Mouse (Mus musculus): Measurements from ENCODE around the gene Mapk8ip2.
"Not testable (repeated sequence)": the region's sequence is repeated elsewhere in the genome, so short reads cannot be mapped to it uniquely, and the experiment has no call there.

DNA sequence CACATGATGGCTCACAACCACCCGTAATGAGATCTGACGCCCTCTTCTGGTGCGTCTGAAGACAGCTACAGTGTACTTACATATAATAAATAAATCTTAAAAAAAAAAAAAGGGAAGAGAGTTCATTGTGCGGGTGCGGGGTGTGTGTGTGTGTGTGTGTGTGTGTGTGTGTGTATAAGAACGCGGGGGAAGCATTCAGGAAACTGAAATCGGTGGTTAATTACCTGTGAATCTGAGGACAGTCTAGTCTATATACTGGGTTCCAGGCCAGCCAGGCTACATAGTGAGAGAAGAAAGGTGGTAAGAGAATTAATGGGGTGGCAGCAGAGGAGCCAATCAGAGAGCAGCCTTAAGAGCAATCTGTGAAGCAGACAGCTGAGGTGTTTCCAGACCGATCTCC is 22.9 kb upstream of the Mapk8ip2 start:
- TF ChIP-seq POLR2A (IDR thresholded peaks at IDR 0.05; ENCODE audit: borderline replicate concordance, control insufficient read depth, low read depth, low read length); CTCF (IDR thresholded peaks at IDR 0.05; ENCODE audit: control insufficient read depth, insufficient read depth, low read length): not testable (repeated sequence)

All from bone marrow, adult 2 months (tissue).